Comparison of ENCODE assay signal across 8 mouse cellular contexts in the genomic region with DNA sequence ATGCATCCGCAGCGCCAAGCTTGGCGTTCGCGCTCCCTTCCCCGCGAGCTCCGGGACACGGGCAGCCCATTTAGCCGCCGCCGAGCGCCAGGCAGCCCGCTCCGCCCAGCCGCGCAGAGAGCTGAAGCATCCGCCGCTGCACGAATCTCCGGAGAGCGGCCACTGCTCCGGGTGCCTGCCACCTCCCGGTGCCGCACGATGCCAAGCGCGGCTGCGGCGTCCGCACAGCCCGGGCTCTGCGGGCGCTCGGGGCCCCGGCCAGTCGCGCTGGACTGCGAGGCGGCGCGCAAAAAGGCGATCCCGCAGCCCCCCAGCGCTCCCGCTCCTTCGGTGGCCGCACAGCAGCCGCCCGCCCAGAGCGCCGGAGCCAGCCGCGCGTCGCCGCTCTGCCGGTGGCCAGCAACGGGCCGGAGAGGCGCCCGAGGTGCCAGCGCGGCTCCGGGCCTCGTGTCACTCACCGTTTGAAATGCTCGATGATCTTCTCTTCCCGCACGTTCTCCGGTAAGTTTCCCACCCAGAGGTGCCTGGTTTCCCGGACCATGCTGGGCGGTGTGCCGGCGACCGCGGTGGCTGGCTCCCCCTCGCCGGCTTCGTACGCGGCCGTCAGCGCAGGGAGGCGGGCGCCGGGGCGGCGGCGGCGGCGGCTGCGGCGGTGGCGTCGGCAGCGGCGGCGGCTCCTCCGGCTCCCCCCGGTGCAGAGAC. TPM values are rescaled to one million over a fixed set of nuclear protein-coding genes. Genes with fewer than 3 reads are reported as not detected.
DNase-seq lines count a peak whose midpoint lies in the region; ATAC-seq lines count a peak whose summit lies in the region.

No protein-coding gene starts in this region.

- under 1% methylated on average over 84 of the region's 101 CpGs for WGBS in intestine, embryonic 16.5 days
- WGBS in lung, embryonic 15.5 days = under 1% methylated on average over 81 of the region's 101 CpGs

- peak overlapping the region; percentile 93 for H3K9ac ChIP-seq in intestine, embryonic 16.5 days (ENCODE audit: low read depth, low read length)
- H3K9ac ChIP-seq in lung, embryonic 15.5 days = peak overlapping the region; percentile 97

- H3K36me3 ChIP-seq in intestine, embryonic 16.5 days (ENCODE audit: control insufficient read depth, insufficient read depth, low read length) = no peaks in the 10 kb centered on the region
- H3K36me3 ChIP-seq in lung, embryonic 15.5 days = no peaks in the 10 kb centered on the region

- H3K27me3 ChIP-seq in intestine, embryonic 16.5 days (replicated peaks; ENCODE audit: control insufficient read depth, insufficient read depth, low read length) = no peaks in the 10 kb centered on the region
- no peaks in the 10 kb centered on the region for H3K27me3 ChIP-seq in lung, embryonic 15.5 days

- peak overlapping the region; percentile 92 for H3K4me3 ChIP-seq in intestine, embryonic 16.5 days (ENCODE audit: low read length)
- peak overlapping the region; percentile 94 for H3K4me3 ChIP-seq in lung, embryonic 15.5 days

- H3K4me2 ChIP-seq in intestine, embryonic 16.5 days (ENCODE audit: low read depth, low read length) = peak overlapping the region; percentile 96
- peak overlapping the region; percentile 91 for H3K4me2 ChIP-seq in lung, embryonic 15.5 days

- H3K9me3 ChIP-seq in intestine, embryonic 16.5 days (ENCODE audit: control insufficient read depth, low read length) = no peaks in the 10 kb centered on the region
- no peaks in the 10 kb centered on the region for H3K9me3 ChIP-seq in lung, embryonic 15.5 days

- peak; percentile 24 for DNase-seq in 3T3-L1 (ENCODE audit: low read depth, low spot score)
- peak; percentile 65 for DNase-seq in cerebellum, adult 9-11 months
- peak; percentile 69 for DNase-seq in gastrocnemius, postnatal 10 days
- DNase-seq in skeletal muscle tissue, adult 2 months (ENCODE audit: low read depth, low spot score) = peak; percentile 25
- no peak for DNase-seq in yolk sac, embryonic 10.5 days (ENCODE audit: low spot score)

- peak overlapping the region; percentile 99 for H3K27ac ChIP-seq in intestine, embryonic 16.5 days (ENCODE audit: low read length)
- H3K27ac ChIP-seq in lung, embryonic 15.5 days = peak overlapping the region; percentile 99

- H3K4me1 ChIP-seq in intestine, embryonic 16.5 days (ENCODE audit: control insufficient read depth, insufficient read depth, low read length) = peaks cover 15% of the 10 kb centered on the region
- H3K4me1 ChIP-seq in lung, embryonic 15.5 days = peaks cover 32% of the 10 kb centered on the region

- ATAC-seq in CD4-positive, CD25-positive, alpha-beta regulatory T cell, adult 4 months = peak; percentile 27
- ATAC-seq in intestine, embryonic 16.5 days = peak; percentile 10
- peak; percentile 3; the same call in 1 of the 2 replicates for ATAC-seq in lung, embryonic 15.5 days (ENCODE audit: borderline replicate concordance, extremely low read depth, low FRiP score, low TSS enrichment)

RNA-seq across cellular contexts. Expression of a gene that starts 0.5 kb away (rescaled TPM):
- polyA plus RNA-seq in CD4-positive, CD25-positive, alpha-beta regulatory T cell, adult 4 months (2017; shearing (Covaris generic)) = 10 to 100 TPM; 12.1 to 18.5 TPM
- total RNA-seq in gastrocnemius, postnatal 10 days (2021) = 10 to 100 TPM; 23.4 to 30.9 TPM
- 6.2 and 6.3 TPM in 2 replicates for polyA plus RNA-seq in intestine, embryonic 16.5 days (2015; fragmentation: Nextera tagmentation; extraction: Ambion mirVana)
- 9.1 and 10.3 TPM in 2 replicates for polyA plus RNA-seq in lung, embryonic 15.5 days (2015; fragmentation: Nextera tagmentation; extraction: Ambion mirVana)
